Mouse (Mus musculus) hindbrain, embryonic 11.5 days (tissue): ENCODE results near the gene Ndufaf3. TPM values are rescaled to one million over a fixed set of nuclear protein-coding genes. Genes with fewer than 3 reads are reported as not detected.
"Not testable (repeated sequence)": the region's sequence is repeated elsewhere in the genome, so short reads cannot be mapped to it uniquely, and the experiment has no call there.

ENCODE experiments used
- ATAC-seq: fragments of 200-750 bp; cut with Nextera tagmentation; 2 replicates; pipeline ENCODE4 v1.8.0; 2017; ENCODE audit warnings: mild to moderate bottlenecking, moderate TSS enrichment, moderate library complexity; ENCODE audit not compliant: low FRiP score
- DNase-seq: peaks from one replicate; pipeline ENCODE4 v3.0.0-alpha.2; 2015; ENCODE audit warnings: low spot score
- H3K27ac ChIP-seq: fragments of 300-500 bp; sonication (generic); 2 replicates; pipeline ENCODE4 v1.5.1; 2014; ENCODE audit warnings: mild to moderate bottlenecking, low read depth, low read length
- H3K27me3 ChIP-seq: fragments of 300-500 bp; sonication (generic); 2 replicates; pipeline ENCODE4 v1.6.1; 2014; ENCODE audit warnings: mild to moderate bottlenecking, low read length, moderate library complexity, mixed read lengths; ENCODE audit not compliant: control insufficient read depth, insufficient read depth
- H3K36me3 ChIP-seq: fragments of 300-500 bp; sonication (generic); 2 replicates; pipeline ENCODE4 v1.6.1; 2014; ENCODE audit warnings: mild to moderate bottlenecking, low read length, moderate library complexity, mixed read lengths; ENCODE audit not compliant: control insufficient read depth, insufficient read depth
- H3K4me1 ChIP-seq: fragments of 300-500 bp; sonication (generic); replicated peaks from 2 replicates; pipeline ENCODE4 v1.6.1; 2014; ENCODE audit warnings: low read length, mixed read lengths; ENCODE audit not compliant: control insufficient read depth, insufficient read depth
- H3K4me2 ChIP-seq: fragments of 300-500 bp; sonication (generic); replicated peaks from 2 replicates; pipeline ENCODE4 v1.6.1; 2014; ENCODE audit warnings: mild to moderate bottlenecking, low read depth, low read length
- H3K4me3 ChIP-seq: fragments of 300-500 bp; sonication (generic); 2 replicates; pipeline ENCODE4 v1.5.1; 2014; ENCODE audit warnings: low read depth, low read length
- H3K9ac ChIP-seq: fragments of 300-500 bp; sonication (generic); 2 replicates; pipeline ENCODE4 v1.6.1; 2014; ENCODE audit warnings: low read depth, low read length
- H3K9me3 ChIP-seq: fragments of 300-500 bp; sonication (generic); 2 replicates; pipeline ENCODE4 v1.6.1; 2016; ENCODE audit warnings: low read length; ENCODE audit not compliant: control insufficient read depth
- WGBS: fragments of 180-500 bp; shearing (Covaris S2); extraction: QIAGEN DNeasy Blood & Tissue Kit; methylation state at CpG from one replicate; pipeline ENCODE4 v1.1.7; 2014; 5-methylcytosine and 5-hydroxymethylcytosine counted together
- polyA plus RNA-seq: library from polyadenylated mRNA; unstranded; fragments of >200 nt; fragmentation: Nextera tagmentation; extraction: Ambion mirVana; gene quantifications from 2 replicates; pipeline ENCODE4 v1.2.1, GENCODE M21; 2014

Ndufaf3 gene
- polyA plus RNA-seq: 58.8 and 59.4 TPM in 2 replicates

DNA sequence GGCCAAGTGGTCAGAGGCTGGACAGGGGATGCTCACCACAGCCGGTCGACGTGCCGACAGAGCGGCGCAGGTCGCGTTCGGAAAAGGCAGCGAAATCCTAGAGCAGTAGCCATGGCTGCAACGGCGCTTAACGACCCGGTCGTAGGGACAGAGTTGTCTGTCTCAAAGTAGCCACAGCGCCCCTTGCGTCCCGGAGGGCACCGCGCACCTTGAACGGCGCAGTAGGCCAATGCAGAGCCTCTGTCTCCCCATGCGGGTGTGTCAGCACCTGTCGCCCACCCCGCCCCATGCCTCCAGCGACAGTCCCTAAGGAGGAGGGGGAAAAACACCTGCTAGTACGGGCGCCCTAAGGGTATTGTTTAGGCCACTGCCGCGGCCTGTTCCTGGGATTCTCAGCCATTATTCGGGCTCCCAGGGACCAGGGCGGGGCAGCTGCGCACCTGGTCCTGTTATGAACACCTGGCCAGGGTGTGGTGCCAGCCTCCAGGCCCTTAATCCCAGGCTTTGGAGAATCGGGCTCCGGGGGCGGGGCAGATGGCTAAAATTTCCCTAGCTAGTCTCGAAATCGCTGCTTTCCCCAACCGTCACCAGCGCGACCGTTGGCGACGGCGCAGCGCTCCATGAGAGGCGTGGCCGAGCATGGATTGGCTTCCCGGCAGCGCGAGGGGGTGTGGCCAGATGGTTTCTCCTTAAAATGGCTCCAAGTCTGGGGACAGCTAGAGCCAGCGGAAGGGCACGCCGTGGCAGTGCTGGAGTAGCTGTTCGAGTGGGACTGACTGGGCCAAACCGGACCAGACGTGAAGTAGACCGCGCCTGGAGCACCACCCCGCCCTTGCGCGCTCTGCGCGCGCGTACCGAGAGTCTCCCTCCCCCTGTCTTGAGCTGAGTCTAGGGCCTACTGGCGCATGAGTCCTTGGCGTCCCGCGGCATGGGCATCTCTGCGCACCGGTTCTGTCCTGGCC is at the start of gene Ndufaf3:
Ndufaf3 (minus strand) TSS at position 620 of the 962 bp plus-strand sequence.
- Histone ChIP-seq H3K4me2 (peak within 1 kb of the TSS; percentile 93), H3K4me1 (peaks cover 16% of the 10 kb centered on the region), H3K27ac (peak within 1 kb of the TSS; percentile 88), H3K9me3 (no peaks in the 10 kb centered on the region), H3K9ac (peak within 1 kb of the TSS; percentile 74), H3K36me3 (peaks cover 6% of the 10 kb centered on the region), H3K27me3 (no peaks in the 10 kb centered on the region), H3K4me3 (peak within 1 kb of the TSS; percentile 53)
- peak; percentile 84 for ATAC-seq
- under 1% methylated on average over 70 of the region's 73 CpGs for WGBS
- DNase-seq: peak; percentile 96

DNA sequence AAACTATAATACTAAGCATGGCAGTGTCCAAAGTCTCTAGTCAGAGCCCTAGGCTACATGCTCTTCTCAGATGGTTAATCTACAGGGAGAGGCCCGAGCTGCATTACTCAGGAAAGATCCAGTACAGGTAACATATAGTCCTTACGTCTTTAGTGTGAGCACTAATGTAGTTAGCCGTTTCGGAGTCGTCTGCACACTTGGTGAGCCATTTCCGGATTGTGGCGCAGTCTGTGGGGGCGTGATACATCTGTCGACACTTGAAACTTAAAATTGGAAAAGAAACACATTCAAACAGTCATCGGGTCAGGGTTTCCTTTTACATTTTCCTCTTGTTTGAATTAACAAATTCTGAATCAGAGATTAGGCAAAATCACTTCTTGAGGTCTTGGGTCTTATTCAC is 44.3 kb upstream of the Ndufaf3 start:
- H3K36me3 ChIP-seq: peaks cover 6% of the 10 kb centered on the region; the same call in 1 of the 2 replicates
- 97% methylated on average over 10 of the region's 10 CpGs for WGBS
- ATAC-seq: no peak

DNA sequence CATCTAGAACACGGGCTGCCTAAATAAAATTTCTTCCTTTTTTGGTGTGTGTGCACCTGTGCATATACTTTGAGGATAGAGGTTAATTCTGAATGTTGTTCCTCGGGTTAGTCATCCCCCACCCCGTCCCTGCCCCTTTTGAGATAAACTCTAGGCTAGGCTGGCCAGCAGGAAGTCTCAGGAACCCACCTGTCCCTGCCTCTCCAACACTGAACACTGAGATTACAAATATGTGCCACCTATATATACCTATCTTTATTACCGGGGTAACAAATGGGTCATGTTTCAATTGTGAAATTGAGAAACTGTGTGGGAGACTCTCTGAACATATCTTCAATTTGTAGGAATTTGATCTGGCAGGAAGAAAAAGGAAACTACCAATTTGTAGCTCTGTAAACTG is 41.7 kb upstream of the Ndufaf3 start:
- Histone ChIP-seq H3K4me2 (no peak overlapping the region), H3K4me1 (no peaks in the 10 kb centered on the region), H3K9me3 (no peaks in the 10 kb centered on the region), H3K27me3 (no peaks in the 10 kb centered on the region), H3K4me3 (no peak overlapping the region), H3K27ac (no peak overlapping the region), H3K36me3 (peaks cover 10% of the 10 kb centered on the region; the same call in 1 of the 2 replicates), H3K9ac (no peak overlapping the region)
- ATAC-seq (no peak), DNase-seq (no peak)
- 96% methylated on average over 4 of the region's 4 CpGs for WGBS

More for the DNA sequence above, 44.3 kb upstream of the Ndufaf3 start:
- Histone ChIP-seq H3K4me2 (no peak overlapping the region), H3K9me3 (no peaks in the 10 kb centered on the region), H3K4me1 (no peaks in the 10 kb centered on the region), H3K9ac (no peak overlapping the region), H3K27ac (no peak overlapping the region), H3K4me3 (no peak overlapping the region), H3K27me3 (no peaks in the 10 kb centered on the region)
- no peak for DNase-seq

DNA sequence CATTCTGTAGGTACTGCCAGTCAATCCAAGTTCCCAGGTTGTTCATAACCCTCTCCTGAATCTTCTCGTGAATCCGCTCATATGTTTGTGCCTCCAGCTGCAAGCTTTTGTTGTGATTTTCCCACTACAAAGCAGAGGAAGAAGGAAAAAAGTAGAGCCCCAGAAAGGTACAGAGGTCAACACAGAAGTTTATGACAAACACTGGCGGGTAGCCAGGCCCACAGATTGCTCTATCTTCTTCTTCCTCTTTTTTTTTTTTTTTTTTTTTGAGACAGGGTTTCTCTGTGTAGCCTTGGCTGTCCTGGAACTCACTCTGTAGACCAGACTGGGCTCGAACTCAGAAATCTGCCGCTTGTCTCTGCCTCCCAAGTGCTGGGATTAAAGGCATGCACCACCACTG is 40.7 kb upstream of the Ndufaf3 start:
- not testable (repeated sequence) for H3K9ac ChIP-seq, DNase-seq, H3K9me3 ChIP-seq, H3K4me3 ChIP-seq, H3K27me3 ChIP-seq, H3K4me1 ChIP-seq, H3K4me2 ChIP-seq, H3K27ac ChIP-seq, ATAC-seq
- WGBS: 92% methylated on average over 5 of the region's 5 CpGs
- H3K36me3 ChIP-seq: peaks cover 13% of the 10 kb centered on the region; the same call in 1 of the 2 replicates

DNA sequence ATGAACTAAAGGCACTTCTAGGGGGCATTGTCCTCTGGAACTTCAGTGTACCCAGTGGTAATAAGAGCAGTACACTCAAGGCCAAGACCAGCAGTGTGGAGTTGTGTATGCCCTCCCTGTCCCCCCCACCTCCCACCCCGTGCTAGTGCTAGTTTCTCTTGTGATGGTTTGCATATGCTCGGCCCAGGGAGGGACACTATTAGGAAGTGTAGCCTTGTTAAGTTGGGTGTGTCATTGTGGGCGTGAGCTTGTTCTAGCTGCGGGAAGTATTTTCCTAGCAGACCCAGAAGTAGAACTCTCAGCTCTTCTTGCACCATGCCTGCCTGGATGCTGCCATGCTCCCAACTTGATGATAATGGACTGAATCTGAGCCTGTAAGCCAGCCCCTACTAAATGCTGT is 34.8 kb upstream of the Ndufaf3 start:
- no peak overlapping the region for H3K27ac ChIP-seq
- peaks cover 7% of the 10 kb centered on the region; the same call in 1 of the 2 replicates for H3K36me3 ChIP-seq
- ATAC-seq (no peak), DNase-seq (no peak)
- no peaks in the 10 kb centered on the region for H3K4me1 ChIP-seq
- H3K27me3 ChIP-seq: no peaks in the 10 kb centered on the region
- H3K9me3 ChIP-seq: no peaks in the 10 kb centered on the region
- H3K4me2 ChIP-seq: no peak overlapping the region
- WGBS: 83% methylated on average over 4 of the region's 4 CpGs
- no peak overlapping the region for H3K9ac ChIP-seq
- H3K4me3 ChIP-seq: no peak overlapping the region

DNA sequence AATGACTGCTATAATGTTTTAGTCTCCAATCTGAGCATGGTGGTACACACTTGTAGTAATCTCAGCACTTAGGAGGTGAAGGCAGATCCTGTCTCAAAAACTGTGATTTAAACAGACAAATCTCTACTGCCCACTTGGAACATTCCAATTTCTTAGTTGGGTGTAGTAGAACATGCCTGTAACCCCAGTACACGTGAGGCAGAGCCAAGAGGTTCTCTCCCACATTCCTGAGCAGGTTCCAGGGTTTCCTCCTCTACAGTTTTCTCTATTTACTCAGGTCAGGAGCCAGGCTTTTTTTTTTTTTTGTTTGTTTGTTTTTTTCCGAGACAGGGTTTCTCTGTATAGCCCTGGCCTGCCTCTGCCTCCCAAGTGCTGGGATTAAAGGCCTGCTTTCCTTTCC is 32.8 kb upstream of the Ndufaf3 start:
- DNase-seq (no peak), ATAC-seq (no peak)
- no peak overlapping the region for H3K4me3 ChIP-seq
- H3K4me1 ChIP-seq: no peaks in the 10 kb centered on the region
- no peaks in the 10 kb centered on the region for H3K9me3 ChIP-seq
- H3K36me3 ChIP-seq: peaks cover 3% of the 10 kb centered on the region; the same call in 1 of the 2 replicates
- H3K27ac ChIP-seq: no peak overlapping the region
- no peak overlapping the region for H3K9ac ChIP-seq
- WGBS: 54% methylated on average over 2 of the region's 2 CpGs
- no peak overlapping the region for H3K4me2 ChIP-seq
- H3K27me3 ChIP-seq: no peaks in the 10 kb centered on the region

DNA sequence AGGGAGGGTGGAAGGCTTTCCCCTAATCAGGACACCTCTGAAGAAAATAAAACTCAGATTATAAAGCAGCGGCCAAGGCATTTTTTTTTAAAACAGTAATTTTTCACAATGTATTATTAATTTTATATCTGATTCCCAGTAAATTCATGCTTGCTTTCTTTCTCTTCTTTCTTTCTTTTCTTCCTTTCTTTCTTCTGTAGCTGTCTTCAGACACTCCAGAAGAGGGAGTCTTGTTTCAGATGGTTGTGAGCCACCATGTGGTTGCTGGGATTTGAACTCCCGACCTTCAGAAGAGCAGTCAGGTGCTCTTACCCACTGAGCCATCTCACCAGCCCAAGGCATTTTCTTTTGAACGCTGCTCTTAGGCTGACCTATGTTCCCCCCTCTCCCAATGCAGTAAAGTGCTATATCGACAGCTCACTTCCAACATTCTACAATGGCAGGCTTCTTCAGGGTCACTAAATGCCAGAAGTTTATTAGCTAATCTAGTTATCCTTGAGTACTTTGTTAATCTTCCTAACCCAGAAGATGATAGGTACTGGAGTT is 31.9 kb upstream of the Ndufaf3 start:
- H3K9me3 ChIP-seq: no peaks in the 10 kb centered on the region
- DNase-seq (peak; percentile 91), ATAC-seq (no peak)
- H3K27ac ChIP-seq: no peak overlapping the region
- no peak overlapping the region for H3K4me3 ChIP-seq
- peaks cover 3% of the 10 kb centered on the region; the same call in 1 of the 2 replicates for H3K36me3 ChIP-seq
- no peak overlapping the region for H3K4me2 ChIP-seq
- no peaks in the 10 kb centered on the region for H3K27me3 ChIP-seq
- H3K4me1 ChIP-seq: no peaks in the 10 kb centered on the region
- H3K9ac ChIP-seq: no peak overlapping the region
- WGBS: 79% methylated on average over 4 of the region's 4 CpGs

DNA sequence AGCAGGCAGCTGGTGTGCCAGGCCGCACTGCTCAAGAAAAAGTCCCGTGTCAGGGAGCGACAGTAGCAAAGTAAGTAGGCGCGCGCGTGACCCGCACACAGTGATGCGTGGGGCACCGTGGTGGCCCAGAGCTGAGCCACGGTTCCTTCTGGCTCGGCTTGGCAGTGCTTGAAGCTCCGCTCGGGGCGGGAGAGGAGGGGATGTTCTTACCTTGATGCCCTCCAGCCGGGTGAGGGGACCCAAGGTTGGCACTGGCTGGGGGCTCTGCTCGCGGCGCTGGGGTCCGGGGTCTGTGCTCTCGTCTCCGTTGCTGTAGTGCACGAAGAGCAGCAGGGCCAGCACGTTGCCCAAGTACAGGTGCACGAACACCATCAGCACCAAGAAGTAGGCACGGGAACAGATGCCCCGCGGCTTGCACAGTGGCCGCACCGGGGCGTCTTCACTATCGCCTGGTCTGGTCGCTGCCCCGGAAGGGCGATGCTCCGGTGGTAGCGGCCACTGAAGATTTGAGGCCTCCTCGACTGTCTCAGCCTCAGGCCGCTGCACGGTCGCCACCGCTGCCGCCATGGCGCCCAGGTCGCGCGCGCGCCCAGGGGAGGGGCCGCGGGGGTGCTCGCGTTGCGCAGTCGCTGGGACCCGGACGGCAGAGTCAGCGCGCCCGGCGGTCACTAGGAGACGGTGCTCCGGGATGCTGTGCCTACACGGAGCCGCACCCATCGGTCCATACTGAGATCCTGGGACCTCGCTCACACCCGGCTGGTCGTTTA is 29.9 kb upstream of the Ndufaf3 start, which contains the start of gene P4htm:
P4htm (minus strand) TSS at position 670 of the 767 bp plus-strand sequence.
- ATAC-seq (peak; percentile 85), DNase-seq (peak; percentile 81)
- no peaks in the 10 kb centered on the region for H3K27me3 ChIP-seq
- peak within 1 kb of the TSS; percentile 64; the same call in 1 of the 2 replicates for H3K27ac ChIP-seq
- H3K36me3 ChIP-seq: no peaks in the 10 kb centered on the region
- 5% methylated on average over 64 of the region's 69 CpGs for WGBS
- peak within 1 kb of the TSS; percentile 57 for H3K4me3 ChIP-seq
- peak within 1 kb of the TSS; percentile 82 for H3K4me2 ChIP-seq
- H3K9ac ChIP-seq: peak within 1 kb of the TSS; percentile 81
- H3K4me1 ChIP-seq: no peaks in the 10 kb centered on the region
- no peaks in the 10 kb centered on the region for H3K9me3 ChIP-seq
